Mouse (Mus musculus): ENCODE measurements around the gene Per2. TPM values are rescaled to one million over a fixed set of nuclear protein-coding genes. Genes with fewer than 3 reads are reported as not detected.

The Per2 gene
- total RNA-seq, 1 experiment, result 0.58 TPM

- in situ Hi-C loops (cut with MboI; ENCODE audit: low sequenced_read_pairs in 2 of 2, unreplicated experiment in 2 of 2), result no loop called here
Observed at GRCm38 (mm10) chr1:91464436-91464835, 5.3 kb upstream of the Per2 start.

GRCm38 (mm10) chr1:91463336-91463995 lies 4.3 kb upstream of the Per2 start:
- H3K4me1 ChIP-seq (ENCODE audit: control insufficient read depth in 2 of 2, insufficient read depth in 2 of 2, low read length in 2 of 2, poor library complexity in 1 of 2), result no peaks in the 10 kb centered on the region; a peak in 1 of 4 replicates
- no peak for DNase-seq (ENCODE audit: low read depth, low spot score)
- in situ Hi-C loops (cut with MboI; ENCODE audit: low sequenced_read_pairs in 2 of 2, unreplicated experiment in 2 of 2), result no loop called here

More at GRCm38 (mm10) chr1:91464436-91464835, 5.3 kb upstream of the Per2 start:
- Histone ChIP-seq H3K9ac (ENCODE audit: insufficient read depth, low read depth, low read length, poor library complexity, severe bottlenecking) (no peak overlapping the region), H3K27ac (ENCODE audit: insufficient read depth, low read depth, low read length, poor library complexity, severe bottlenecking) (no peak overlapping the region), H3K4me1 (ENCODE audit: control insufficient read depth in 2 of 2, insufficient read depth in 2 of 2, low read length in 2 of 2, poor library complexity in 1 of 2) (no peaks in the 10 kb centered on the region), H3K36me3 (ENCODE audit: control insufficient read depth, insufficient read depth, low read length, poor library complexity, severe bottlenecking) (no peaks in the 10 kb centered on the region), H3K9me3 (ENCODE audit: control insufficient read depth, insufficient read depth, low read depth, low read length) (no peaks in the 10 kb centered on the region), H3K4me3 (ENCODE audit: insufficient read depth in 1 of 2, low read depth in 1 of 2, low read length in 2 of 2, poor library complexity in 1 of 2, severe bottlenecking in 1 of 2) (no peak overlapping the region)
- no peak for DNase-seq (ENCODE audit: low read depth, low spot score)
- TF ChIP-seq ZNF384 (IDR thresholded peaks at IDR 0.05; ENCODE audit: low read depth, low read length) (no peak), CHD2 (IDR thresholded peaks at IDR 0.05; ENCODE audit: low read depth, low read length) (no peak), ZC3H11A (IDR thresholded peaks at IDR 0.05; ENCODE audit: borderline replicate concordance, low read depth, low read length) (no peak), MAFK (IDR thresholded peaks at IDR 0.05; ENCODE audit: insufficient read depth, low read depth, low read length) (no peak), HCFC1 (IDR thresholded peaks at IDR 0.05; ENCODE audit: borderline replicate concordance, insufficient read depth, low read length) (no peak)

GRCm38 (mm10) chr1:91460564-91460963 lies 1.4 kb upstream of the Per2 start:
- TF ChIP-seq CHD2 (IDR thresholded peaks at IDR 0.05; ENCODE audit: low read depth, low read length), result no peak
- TF ChIP-seq HCFC1 (IDR thresholded peaks at IDR 0.05; ENCODE audit: borderline replicate concordance, insufficient read depth, low read length), result no peak
- no peak for TF ChIP-seq MAFK (IDR thresholded peaks at IDR 0.05; ENCODE audit: insufficient read depth, low read depth, low read length)
- no peak for TF ChIP-seq ZC3H11A (IDR thresholded peaks at IDR 0.05; ENCODE audit: borderline replicate concordance, low read depth, low read length)
- TF ChIP-seq ZNF384 (IDR thresholded peaks at IDR 0.05; ENCODE audit: low read depth, low read length), result no peak
- in situ Hi-C loops (cut with MboI; ENCODE audit: low sequenced_read_pairs in 2 of 2, unreplicated experiment in 2 of 2), result no loop called here
- H3K9me3 ChIP-seq (ENCODE audit: control insufficient read depth, insufficient read depth, low read depth, low read length), result no peaks in the 10 kb centered on the region
- no peak overlapping the region for H3K4me3 ChIP-seq (ENCODE audit: insufficient read depth in 1 of 2, low read depth in 1 of 2, low read length in 2 of 2, poor library complexity in 1 of 2, severe bottlenecking in 1 of 2)
- H3K9ac ChIP-seq (ENCODE audit: insufficient read depth, low read depth, low read length, poor library complexity, severe bottlenecking), result no peak overlapping the region
- H3K27ac ChIP-seq (ENCODE audit: insufficient read depth, low read depth, low read length, poor library complexity, severe bottlenecking), result no peak overlapping the region
- H3K4me1 ChIP-seq (ENCODE audit: control insufficient read depth in 2 of 2, insufficient read depth in 2 of 2, low read length in 2 of 2, poor library complexity in 1 of 2), result no peaks in the 10 kb centered on the region; a peak in 1 of 4 replicates
- H3K36me3 ChIP-seq (ENCODE audit: control insufficient read depth, insufficient read depth, low read length, poor library complexity, severe bottlenecking), result no peaks in the 10 kb centered on the region
- no peak for DNase-seq (ENCODE audit: low read depth, low spot score)

More at GRCm38 (mm10) chr1:91463336-91463995, 4.3 kb upstream of the Per2 start:
- TF ChIP-seq HCFC1 (IDR thresholded peaks at IDR 0.05; ENCODE audit: borderline replicate concordance, insufficient read depth, low read length) (no peak), ZNF384 (IDR thresholded peaks at IDR 0.05; ENCODE audit: low read depth, low read length) (no peak), CHD2 (IDR thresholded peaks at IDR 0.05; ENCODE audit: low read depth, low read length) (no peak), ZC3H11A (IDR thresholded peaks at IDR 0.05; ENCODE audit: borderline replicate concordance, low read depth, low read length) (no peak), MAFK (IDR thresholded peaks at IDR 0.05; ENCODE audit: insufficient read depth, low read depth, low read length) (no peak)
- no peak overlapping the region for H3K27ac ChIP-seq (ENCODE audit: insufficient read depth, low read depth, low read length, poor library complexity, severe bottlenecking)
- H3K36me3 ChIP-seq (ENCODE audit: control insufficient read depth, insufficient read depth, low read length, poor library complexity, severe bottlenecking), result no peaks in the 10 kb centered on the region
- H3K9me3 ChIP-seq (ENCODE audit: control insufficient read depth, insufficient read depth, low read depth, low read length), result no peaks in the 10 kb centered on the region
- H3K4me3 ChIP-seq (ENCODE audit: insufficient read depth in 1 of 2, low read depth in 1 of 2, low read length in 2 of 2, poor library complexity in 1 of 2, severe bottlenecking in 1 of 2), result no peak overlapping the region
- H3K9ac ChIP-seq (ENCODE audit: insufficient read depth, low read depth, low read length, poor library complexity, severe bottlenecking), result no peak overlapping the region

DNA sequence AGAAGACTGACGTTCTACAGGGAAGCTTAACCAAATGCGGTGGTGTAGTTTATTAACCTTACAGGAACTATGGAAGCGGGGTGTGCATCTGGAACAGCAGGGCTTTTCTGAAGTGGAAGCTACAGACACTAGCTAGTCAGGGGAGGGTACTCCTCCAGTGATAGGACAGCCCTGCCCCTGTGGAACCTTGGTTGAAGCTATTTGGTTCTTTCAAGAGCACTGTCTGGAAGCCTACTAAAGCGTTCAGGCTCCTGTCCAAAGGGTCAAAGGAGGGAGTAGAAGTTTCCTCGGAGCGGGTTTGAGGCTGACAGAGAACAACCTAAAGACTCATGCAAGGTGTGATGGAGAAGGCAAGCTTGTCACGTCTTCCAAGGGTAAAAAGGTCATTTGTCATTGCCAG lies 945 bp upstream of the Per2 start:
- Histone ChIP-seq H3K4me3 (ENCODE audit: insufficient read depth in 1 of 2, low read depth in 1 of 2, low read length in 2 of 2, poor library complexity in 1 of 2, severe bottlenecking in 1 of 2) (peak overlapping the region in 1 of 2 experiments; percentile 70; a peak in 2 of 4 replicates), H3K9ac (ENCODE audit: insufficient read depth, low read depth, low read length, poor library complexity, severe bottlenecking) (no peak overlapping the region), H3K36me3 (ENCODE audit: control insufficient read depth, insufficient read depth, low read length, poor library complexity, severe bottlenecking) (no peaks in the 10 kb centered on the region), H3K27ac (ENCODE audit: insufficient read depth, low read depth, low read length, poor library complexity, severe bottlenecking) (no peak overlapping the region), H3K9me3 (ENCODE audit: control insufficient read depth, insufficient read depth, low read depth, low read length) (no peaks in the 10 kb centered on the region), H3K4me1 (ENCODE audit: control insufficient read depth in 2 of 2, insufficient read depth in 2 of 2, low read length in 2 of 2, poor library complexity in 1 of 2) (no peaks in the 10 kb centered on the region; a peak in 1 of 4 replicates)
- no peak for DNase-seq (ENCODE audit: low read depth, low spot score)
- in situ Hi-C loops (cut with MboI; ENCODE audit: low sequenced_read_pairs in 2 of 2, unreplicated experiment in 2 of 2), result no loop called here
- TF ChIP-seq MAFK (IDR thresholded peaks at IDR 0.05; ENCODE audit: insufficient read depth, low read depth, low read length), result no peak
- TF ChIP-seq ZNF384 (IDR thresholded peaks at IDR 0.05; ENCODE audit: low read depth, low read length), result no peak
- TF ChIP-seq ZC3H11A (IDR thresholded peaks at IDR 0.05; ENCODE audit: borderline replicate concordance, low read depth, low read length), result no peak
- TF ChIP-seq CHD2 (IDR thresholded peaks at IDR 0.05; ENCODE audit: low read depth, low read length), result no peak
- TF ChIP-seq HCFC1 (IDR thresholded peaks at IDR 0.05; ENCODE audit: borderline replicate concordance, insufficient read depth, low read length), result no peak
